Mouse (Mus musculus) splenic B cell, adult 2 months (primary cell): ENCODE results near the gene 1700109H08Rik.

Source experiments
- DNase-seq: peaks from one replicate; pipeline ENCODE4 v3.0.0-alpha.2; 2011; ENCODE audit warnings: low read depth, low spot score
- H3K27me3 ChIP-seq: 2 replicates; pipeline ENCODE4 v1.6.1; 2012; ENCODE audit warnings: mild to moderate bottlenecking, low read length, moderate library complexity, mixed read lengths; ENCODE audit not compliant: control insufficient read depth, poor library complexity, insufficient read depth, severe bottlenecking
- H3K36me3 ChIP-seq: 2 replicates; pipeline ENCODE4 v1.6.1; 2012; ENCODE audit warnings: mild to moderate bottlenecking, low read length, moderate library complexity, mixed read lengths; ENCODE audit not compliant: control insufficient read depth, poor library complexity, insufficient read depth, severe bottlenecking

Gene 1700109H08Rik

GRCm38 (mm10) chr5:3632285-3632684 is 60.9 kb downstream of the 1700109H08Rik start:
- 0 out of 2 replicates have a peak, but pooled peaks cover 2% of the 10 kb centered on the region for H3K36me3 ChIP-seq
- no peak for DNase-seq
- H3K27me3 ChIP-seq: no peaks in the 10 kb centered on the region

DNA sequence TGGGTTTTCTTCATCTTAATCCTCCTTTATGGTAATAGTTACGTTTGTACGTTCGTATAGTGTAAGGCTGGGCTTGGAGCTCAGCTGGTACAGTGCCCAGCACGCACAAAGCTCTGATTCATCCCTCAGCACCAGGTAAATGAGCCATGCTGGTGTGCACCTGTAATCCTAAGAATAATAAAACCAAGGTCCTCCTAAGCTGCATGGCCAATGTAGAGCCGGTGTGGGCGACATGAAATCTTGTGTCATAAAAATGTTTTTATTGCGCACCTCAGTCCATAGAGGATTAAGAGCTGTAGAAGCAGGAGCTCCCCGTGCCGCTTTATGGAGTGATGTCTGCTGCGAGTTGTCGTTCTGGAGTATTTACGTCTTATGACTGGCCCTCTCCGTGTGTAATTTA is 61.9 kb downstream of the 1700109H08Rik start:
- H3K36me3 ChIP-seq: 0 out of 2 replicates have a peak, but pooled peaks cover 2% of the 10 kb centered on the region
- no peaks in the 10 kb centered on the region for H3K27me3 ChIP-seq
- no peak for DNase-seq

DNA sequence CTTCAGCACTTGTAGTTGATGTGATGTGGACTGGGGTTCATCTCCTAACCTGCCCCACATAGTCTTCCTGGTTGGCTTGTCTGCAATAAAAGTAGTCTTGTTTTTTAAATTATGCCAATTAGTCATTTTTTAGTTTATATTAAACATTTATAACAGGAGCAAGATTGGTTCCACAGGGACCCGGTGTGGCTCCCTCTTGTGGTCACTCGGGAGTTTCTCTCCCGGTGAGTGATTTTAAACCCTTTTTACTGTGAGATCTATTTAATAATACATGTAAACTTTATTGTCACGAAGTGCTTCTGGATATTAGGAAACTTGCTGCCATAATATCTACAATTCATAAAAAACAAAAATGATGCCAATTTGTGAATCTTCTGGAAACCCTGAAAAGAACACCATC is 62.6 kb downstream of the 1700109H08Rik start:
- H3K27me3 ChIP-seq: no peaks in the 10 kb centered on the region
- H3K36me3 ChIP-seq: 0 out of 2 replicates have a peak, but pooled peaks cover 2% of the 10 kb centered on the region
- DNase-seq: peak; percentile 35
